Mouse (Mus musculus) midbrain, embryonic 15.5 days (tissue): ENCODE measurements at regions not wholly inside any gene's neighbourhood (a gene's known extent, or its start where the extent isn't known, plus 50 kb on each side); places are given as distances from the start of the nearest gene placed in this dataset.

ENCODE experiments used
- ATAC-seq: fragments of 200-750 bp; cut with Nextera tagmentation; replicated peaks from 2 replicates; pipeline ENCODE4 v1.8.0; 2017; ENCODE audit warnings: moderate TSS enrichment
- H3K27ac ChIP-seq: fragments of 300-500 bp; sonication (generic); 2 replicates; pipeline ENCODE4 v1.5.1; 2015; ENCODE audit warnings: mild to moderate bottlenecking, inconsistent platforms
- H3K27me3 ChIP-seq: fragments of 300-500 bp; sonication (generic); replicated peaks from 2 replicates; pipeline ENCODE4 v1.6.1; 2015; ENCODE audit warnings: inconsistent platforms
- H3K36me3 ChIP-seq: fragments of 300-500 bp; sonication (generic); replicated peaks from 2 replicates; pipeline ENCODE4 v1.6.1; 2015; ENCODE audit warnings: inconsistent platforms
- H3K4me1 ChIP-seq: fragments of 300-500 bp; sonication (generic); 2 replicates; pipeline ENCODE4 v1.6.1; 2015; ENCODE audit warnings: inconsistent platforms
- H3K4me2 ChIP-seq: fragments of 300-500 bp; sonication (generic); 2 replicates; pipeline ENCODE4 v1.6.1; 2015; ENCODE audit warnings: inconsistent platforms, mild to moderate bottlenecking, moderate library complexity
- H3K4me3 ChIP-seq: fragments of 300-500 bp; sonication (generic); 2 replicates; pipeline ENCODE4 v1.5.1; 2015; ENCODE audit warnings: mild to moderate bottlenecking, inconsistent platforms
- H3K9ac ChIP-seq: fragments of 300-500 bp; sonication (generic); 2 replicates; pipeline ENCODE4 v1.6.1; 2015; ENCODE audit warnings: mild to moderate bottlenecking, inconsistent platforms
- H3K9me3 ChIP-seq: fragments of 300-500 bp; sonication (generic); 2 replicates; pipeline ENCODE4 v1.6.1; 2016; ENCODE audit warnings: inconsistent platforms
- WGBS: fragments of 180-500 bp; shearing (Covaris S2); methylation state at CpG from one replicate; pipeline ENCODE4 v1.1.7; 2015; ENCODE audit warnings: mixed read lengths; 5-methylcytosine and 5-hydroxymethylcytosine counted together

DNA sequence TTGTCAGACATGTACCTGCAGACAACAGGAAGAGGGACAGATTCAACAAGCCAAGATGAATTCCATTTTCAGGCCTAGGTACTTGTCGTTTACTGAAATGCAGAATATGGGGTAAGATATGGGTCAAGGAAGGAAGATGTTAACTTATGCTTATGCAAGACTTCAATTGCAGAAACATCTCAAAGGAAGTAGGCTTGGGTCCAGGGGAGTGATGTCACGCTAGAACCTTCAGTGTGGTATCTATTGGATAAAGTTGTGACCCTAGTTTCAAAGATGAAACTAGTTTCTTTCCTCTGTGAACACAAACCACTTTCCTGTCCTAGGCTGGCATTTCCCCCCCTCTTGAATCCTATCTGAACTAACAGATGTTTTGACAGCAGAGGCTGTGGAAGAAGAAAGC is 50.5 kb upstream of the Rbpj start:
- WGBS = 92% methylated on average over 2 of the region's 2 CpGs
- no peak overlapping the region for H3K27ac ChIP-seq
- no peaks in the 10 kb centered on the region for H3K9me3 ChIP-seq
- H3K27me3 ChIP-seq = no peaks in the 10 kb centered on the region
- H3K4me1 ChIP-seq = no peaks in the 10 kb centered on the region
- no peak overlapping the region for H3K4me3 ChIP-seq
- H3K4me2 ChIP-seq = no peak overlapping the region
- no peak for ATAC-seq
- no peak overlapping the region for H3K9ac ChIP-seq
- no peaks in the 10 kb centered on the region for H3K36me3 ChIP-seq
